12 mouse cellular contexts compared by ENCODE assay signal in genomic region chr9:13611561-13611960, GRCm38 (mm10).
DNase-seq lines count a peak whose midpoint lies in the region; ATAC-seq lines count a peak whose summit lies in the region.
"Had no signal": no experiment of that assay in that cellular context is flagged by ENCODE, and none has a peak within 500 bp of the region (broad histone marks: within the 10 kb centered on the region; RNA-seq: fewer than 3 reads in every experiment).

No protein-coding gene starts in this region.

- intact Hi-C loops in heart, postnatal 36 days (cut with DNase I): no loop called here

- H3K36me3 ChIP-seq in lung, embryonic 16.5 days (ENCODE audit: control insufficient read depth, insufficient read depth, low read length): no peaks in the 10 kb centered on the region
- no peaks in the 10 kb centered on the region for H3K36me3 ChIP-seq in embryonic facial prominence, embryonic 15.5 days
- no peaks in the 10 kb centered on the region for H3K36me3 ChIP-seq in neural tube, embryonic 15.5 days
- H3K36me3 ChIP-seq: liver, embryonic 12.5 days had no signal

- WGBS in lung, embryonic 16.5 days: 32% methylated on average over 3 of the region's 3 CpGs
- 55% methylated on average over 3 of the region's 3 CpGs for WGBS in embryonic facial prominence, embryonic 15.5 days
- WGBS in neural tube, embryonic 15.5 days: 51% methylated on average over 3 of the region's 3 CpGs

- ATAC-seq in lung, embryonic 16.5 days (ENCODE audit: low read depth): peak; percentile 57
- no peak for ATAC-seq in embryonic facial prominence, embryonic 15.5 days (ENCODE audit: insufficient number of reproducible peaks, low FRiP score, low TSS enrichment, low read depth)
- ATAC-seq in neural tube, embryonic 15.5 days (ENCODE audit: low FRiP score): no peak
- ATAC-seq: forebrain, postnatal 0 days; liver, embryonic 12.5 days had no signal

- no peaks in the 10 kb centered on the region for H3K9me3 ChIP-seq in lung, embryonic 16.5 days (ENCODE audit: control insufficient read depth, low read length)
- H3K9me3 ChIP-seq in embryonic facial prominence, embryonic 15.5 days (replicated peaks): no peaks in the 10 kb centered on the region
- H3K9me3 ChIP-seq in neural tube, embryonic 15.5 days (replicated peaks): no peaks in the 10 kb centered on the region
- H3K9me3 ChIP-seq: liver, embryonic 12.5 days; megakaryocyte, embryonic 14.5 days had no signal

- no peaks in the 10 kb centered on the region for H3K27me3 ChIP-seq in lung, embryonic 16.5 days (ENCODE audit: control insufficient read depth, insufficient read depth, low read depth, low read length)
- H3K27me3 ChIP-seq in embryonic facial prominence, embryonic 15.5 days: no peaks in the 10 kb centered on the region
- no peaks in the 10 kb centered on the region for H3K27me3 ChIP-seq in neural tube, embryonic 15.5 days (replicated peaks)
- H3K27me3 ChIP-seq: liver, embryonic 12.5 days had no signal

- no peak overlapping the region for H3K4me2 ChIP-seq in lung, embryonic 16.5 days (ENCODE audit: low read depth, low read length)
- H3K4me2 ChIP-seq in embryonic facial prominence, embryonic 15.5 days (replicated peaks): no peak overlapping the region
- no peak overlapping the region for H3K4me2 ChIP-seq in neural tube, embryonic 15.5 days
- H3K4me2 ChIP-seq: liver, embryonic 12.5 days had no signal

- peaks cover 30% of the 10 kb centered on the region for H3K4me1 ChIP-seq in lung, embryonic 16.5 days (replicated peaks; ENCODE audit: control insufficient read depth, insufficient read depth, low read length)
- peaks cover 30% of the 10 kb centered on the region for H3K4me1 ChIP-seq in embryonic facial prominence, embryonic 15.5 days
- peaks cover 24% of the 10 kb centered on the region for H3K4me1 ChIP-seq in neural tube, embryonic 15.5 days
- H3K4me1 ChIP-seq: liver, embryonic 12.5 days had no signal

- H3K9ac ChIP-seq in lung, embryonic 16.5 days (ENCODE audit: low read length): no peak overlapping the region
- H3K9ac ChIP-seq in embryonic facial prominence, embryonic 15.5 days: no peak overlapping the region
- H3K9ac ChIP-seq in neural tube, embryonic 15.5 days (replicated peaks): no peak overlapping the region
- H3K9ac ChIP-seq: forebrain, postnatal 0 days; liver, embryonic 12.5 days had no signal

- no peak overlapping the region for H3K4me3 ChIP-seq in lung, embryonic 16.5 days (ENCODE audit: low read length)
- H3K4me3 ChIP-seq in embryonic facial prominence, embryonic 15.5 days (replicated peaks): no peak overlapping the region
- no peak overlapping the region for H3K4me3 ChIP-seq in neural tube, embryonic 15.5 days (replicated peaks)
- H3K4me3 ChIP-seq: left cerebral cortex, adult 2 months; liver, embryonic 12.5 days; megakaryocyte, embryonic 14.5 days had no signal

- peak; percentile 22 to 27 for DNase-seq in heart, adult 9 months (ENCODE audit: low spot score in 2 of 2)
- no peak for DNase-seq in heart, postnatal 36 days
- DNase-seq in lung, postnatal 4 days: no peak
- peak; percentile 8 to 11 for DNase-seq in kidney, postnatal 36 days
- DNase-seq in B cell, adult 2 months: no peak
- DNase-seq: forebrain, postnatal 0 days had no signal

- no peak overlapping the region; the same call in 1 of the 2 replicates for H3K27ac ChIP-seq in lung, embryonic 16.5 days (ENCODE audit: low read length)
- 0 out of 2 replicates have a peak overlapping the region, but pooled peaks have one; percentile 17 for H3K27ac ChIP-seq in embryonic facial prominence, embryonic 15.5 days (replicated peaks)
- H3K27ac ChIP-seq in neural tube, embryonic 15.5 days (replicated peaks): no peak overlapping the region
- H3K27ac ChIP-seq: left cerebral cortex, adult 2 months; liver, embryonic 12.5 days had no signal

Comparison
In these comparisons a context has a peak if more than half of its experiments do, and no peak if none do; other contexts are left out.
1. DNase-seq: peak in heart, adult 9 months (2 of 2) and kidney, postnatal 36 days (2 of 2); none in heart, postnatal 36 days (0 of 2), lung, postnatal 4 days (0 of 2) and B cell, adult 2 months (0 of 2).